Mouse (Mus musculus): ENCODE results near the gene Rbks.

DNA sequence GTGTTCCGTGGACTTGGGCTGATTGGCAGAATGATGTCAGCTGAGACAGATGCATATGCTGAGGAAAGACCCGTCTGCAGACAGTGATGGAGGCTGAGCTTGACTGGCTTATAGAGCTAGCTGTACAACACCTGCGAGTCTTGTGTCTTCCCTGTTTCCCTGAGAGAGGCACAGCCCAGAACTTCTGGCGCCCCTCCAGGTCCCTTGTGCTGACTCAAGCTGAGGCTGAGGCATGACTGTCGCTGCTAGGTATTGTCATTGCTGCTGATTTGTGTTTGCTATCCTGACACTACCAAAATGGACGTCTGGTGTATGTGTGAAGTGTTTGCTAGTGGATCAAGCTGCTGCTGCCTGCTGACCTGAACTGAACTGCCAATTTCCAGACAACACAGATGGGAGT, 27.1 kb upstream of the Rbks start:
- TF ChIP-seq CTCF (conservative IDR thresholded peaks at IDR 0.05; ENCODE audit: low read length) (no peak), POU5F1 (IDR thresholded peaks at IDR 0.05; ENCODE audit: borderline replicate concordance, low read length) (no peak), NANOG (IDR thresholded peaks at IDR 0.05; ENCODE audit: borderline replicate concordance, low read length) (no peak)

All from E14TG2a.4 (cell line).